Mouse (Mus musculus) CD4-positive helper T cell, adult 2 months (primary cell): ENCODE measurements around the gene Krt34.

Experiments
- DNase-seq: peaks from one replicate; pipeline ENCODE4 v3.0.0-alpha.2; 2012; ENCODE audit warnings: low read depth, missing footprints, low spot score

The Krt34 gene

GRCm38 (mm10) chr11:100041454-100041853 is at the start of gene Krt34:
TSS of gene Krt34 (minus strand) at chr11:100041554.
- no peak for DNase-seq

- no peak for DNase-seq
These were observed 47.1 kb upstream of the Krt34 start for GRCm38 (mm10) chr11:100088378-100089025.

- DNase-seq: no peak
These were observed 46.5 kb upstream of the Krt34 start, which contains the start of gene Krt32 for GRCm38 (mm10) chr11:100087861-100088260. TSS of gene Krt32 (minus strand) at chr11:100088226.

- no peak for DNase-seq
These were observed 32.5 kb upstream of the Krt34 start for GRCm38 (mm10) chr11:100073873-100074272.

GRCm38 (mm10) chr11:100067293-100068036 is 26.1 kb upstream of the Krt34 start:
- no peak for DNase-seq

- no peak for DNase-seq
These were observed 25.1 kb upstream of the Krt34 start for GRCm38 (mm10) chr11:100066236-100067010.

- no peak for DNase-seq
These were observed 17.5 kb upstream of the Krt34 start for GRCm38 (mm10) chr11:100058875-100059274.

GRCm38 (mm10) chr11:100055686-100056655 is 14.6 kb upstream of the Krt34 start:
- DNase-seq: no peak

GRCm38 (mm10) chr11:100050451-100050850 is 9.1 kb upstream of the Krt34 start, which contains the start of gene Krt31:
TSS of gene Krt31 (minus strand) at chr11:100050551.
- no peak for DNase-seq

- DNase-seq: no peak
These were observed 5.8 kb upstream of the Krt34 start for GRCm38 (mm10) chr11:100047193-100047592.

GRCm38 (mm10) chr11:100046303-100046866 is 5.0 kb upstream of the Krt34 start:
- no peak for DNase-seq

GRCm38 (mm10) chr11:100029768-100030167 is 11.6 kb downstream of the Krt34 start, which contains the start of gene Krt33b:
TSS of gene Krt33b (minus strand) at chr11:100029868.
- DNase-seq: no peak

- DNase-seq: no peak
These were observed 19.9 kb downstream of the Krt34 start for GRCm38 (mm10) chr11:100021438-100021837.

GRCm38 (mm10) chr11:100019466-100019865 is 21.9 kb downstream of the Krt34 start:
- no peak for DNase-seq

GRCm38 (mm10) chr11:100016112-100016511 is 25.2 kb downstream of the Krt34 start, which contains the start of gene Krt33a:
TSS of gene Krt33a (minus strand) at chr11:100016212.
- no peak for DNase-seq

- DNase-seq: no peak
These were observed 27.6 kb downstream of the Krt34 start for GRCm38 (mm10) chr11:100013691-100014171.

GRCm38 (mm10) chr11:100010682-100011081 is 30.7 kb downstream of the Krt34 start:
- no peak for DNase-seq

GRCm38 (mm10) chr11:100008336-100008735 is 33.0 kb downstream of the Krt34 start:
- no peak for DNase-seq

GRCm38 (mm10) chr11:100006624-100007023 is 34.7 kb downstream of the Krt34 start:
- peak; percentile 7 for DNase-seq

- DNase-seq: no peak
These were observed 35.4 kb downstream of the Krt34 start for GRCm38 (mm10) chr11:100005905-100006304.
